Mouse (Mus musculus): Measurements from ENCODE around the gene Wscd2.

Gene Wscd2

GRCm38 (mm10) chr5:113539438-113539837, 49.3 kb downstream of the Wscd2 start:
- no peak for DNase-seq (ENCODE audit: low spot score)

DNA sequence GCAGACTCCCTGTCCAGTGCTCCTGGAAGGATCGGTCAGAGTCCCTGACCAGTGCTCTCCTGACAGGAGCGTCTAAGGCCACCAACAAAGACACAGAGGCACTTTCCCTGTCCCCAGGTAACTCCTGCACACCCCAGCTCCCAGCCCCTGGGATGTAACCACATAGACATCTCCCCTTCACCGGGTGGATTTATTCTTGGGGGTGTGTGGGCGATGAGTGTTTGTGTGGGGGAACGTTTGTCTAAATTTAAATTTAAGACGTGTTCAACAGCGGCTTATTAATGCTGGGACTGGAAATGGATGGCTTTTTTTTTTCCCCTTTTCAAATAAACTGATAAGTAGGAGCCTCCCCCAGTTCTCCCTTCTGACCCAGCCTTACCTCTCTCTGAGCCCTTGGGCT, 49.7 kb downstream of the Wscd2 start:
- DNase-seq (ENCODE audit: low spot score): no peak

DNA sequence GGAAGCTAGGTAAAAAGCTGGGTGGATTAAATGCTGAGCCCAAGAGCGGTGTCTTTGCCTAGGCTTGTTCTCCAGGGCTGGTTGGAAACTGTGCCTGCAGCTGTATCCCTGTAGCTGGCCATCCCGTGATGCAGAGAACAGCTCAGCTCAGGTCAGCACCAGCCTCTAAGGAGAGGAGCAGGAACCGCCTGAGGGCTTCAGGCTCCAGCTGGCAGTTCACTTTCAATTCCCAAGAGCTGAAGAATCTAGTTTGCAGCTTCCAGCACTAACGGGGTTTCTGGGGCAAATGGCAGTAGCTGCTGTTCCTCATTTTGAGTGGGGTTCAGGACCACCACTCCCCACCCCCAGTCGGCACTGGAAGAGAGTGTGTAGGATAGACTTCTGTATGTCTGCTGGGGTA, 51.1 kb downstream of the Wscd2 start:
- DNase-seq (ENCODE audit: low spot score): no peak

- no peak for DNase-seq (ENCODE audit: low spot score)
Measured at GRCm38 (mm10) chr5:113542885-113543476, 52.8 kb downstream of the Wscd2 start.

GRCm38 (mm10) chr5:113547949-113548700, 58.0 kb downstream of the Wscd2 start:
- no peak for DNase-seq (ENCODE audit: low spot score)

DNA sequence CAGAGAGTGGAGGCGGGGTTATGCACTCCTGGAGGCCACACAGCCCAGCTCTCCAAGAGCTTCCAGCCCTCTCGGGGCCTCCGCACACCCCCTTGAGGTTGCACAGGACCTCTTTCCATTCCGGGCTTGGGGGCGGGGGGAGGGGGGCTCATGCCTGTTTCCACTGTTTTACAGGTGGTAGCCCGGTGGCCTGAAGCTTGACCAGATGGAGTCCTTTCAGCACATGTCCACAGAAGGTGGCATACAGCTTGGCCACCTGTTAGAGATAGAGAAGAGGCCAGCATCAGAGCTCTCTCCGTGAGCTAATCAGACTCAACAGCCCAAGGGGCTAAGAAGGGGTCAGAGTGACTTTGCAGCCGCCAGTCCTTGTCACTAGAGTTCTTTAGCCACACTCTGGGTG, 60.1 kb downstream of the Wscd2 start:
- DNase-seq (ENCODE audit: low spot score): no peak

DNA sequence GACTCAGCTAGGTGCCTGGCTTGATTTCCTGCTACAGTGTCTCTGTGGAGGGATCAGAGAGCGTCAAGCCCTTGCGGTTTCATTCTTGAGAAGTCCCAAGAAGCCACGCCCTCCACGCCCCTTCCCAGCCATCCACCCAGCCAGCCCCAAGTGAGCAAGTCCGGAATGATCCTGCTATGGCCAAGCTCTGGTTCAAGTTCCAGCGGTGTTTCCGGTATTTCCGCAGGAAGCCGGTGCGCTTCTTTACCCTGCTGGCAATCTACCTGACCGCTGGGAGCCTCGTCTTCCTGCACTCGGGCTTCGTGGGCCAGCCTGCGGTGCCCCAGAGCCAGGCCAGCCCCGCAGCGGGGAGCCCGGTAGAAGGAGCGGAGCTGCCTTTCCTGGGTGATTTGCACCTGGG, 60.6 kb downstream of the Wscd2 start:
- DNase-seq (ENCODE audit: low spot score): no peak

- DNase-seq (ENCODE audit: low spot score): no peak
Measured at GRCm38 (mm10) chr5:113553402-113553897, 63.3 kb downstream of the Wscd2 start.

DNA sequence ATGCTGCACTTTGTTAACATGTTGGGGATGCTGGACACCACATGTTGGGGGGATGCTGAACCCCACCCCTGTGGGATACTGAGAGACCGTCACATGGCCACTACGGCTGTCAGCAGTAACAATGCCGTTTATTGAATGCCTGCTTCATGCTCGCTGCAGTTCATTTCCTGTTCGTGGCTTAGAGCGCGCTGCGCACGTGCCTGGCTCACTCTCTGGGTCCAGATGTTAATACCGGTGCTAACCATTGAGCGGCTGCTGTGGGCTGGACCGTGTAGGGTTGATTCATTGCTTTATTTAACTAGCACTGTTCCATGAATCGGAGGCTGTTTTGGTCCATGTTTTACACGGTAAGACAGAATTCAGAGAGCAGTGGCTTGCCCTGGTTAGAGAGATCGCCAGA, 64.0 kb downstream of the Wscd2 start:
- DNase-seq (ENCODE audit: low spot score): no peak

GRCm38 (mm10) chr5:113554571-113554970, 64.4 kb downstream of the Wscd2 start:
- DNase-seq (ENCODE audit: low spot score): no peak

DNA sequence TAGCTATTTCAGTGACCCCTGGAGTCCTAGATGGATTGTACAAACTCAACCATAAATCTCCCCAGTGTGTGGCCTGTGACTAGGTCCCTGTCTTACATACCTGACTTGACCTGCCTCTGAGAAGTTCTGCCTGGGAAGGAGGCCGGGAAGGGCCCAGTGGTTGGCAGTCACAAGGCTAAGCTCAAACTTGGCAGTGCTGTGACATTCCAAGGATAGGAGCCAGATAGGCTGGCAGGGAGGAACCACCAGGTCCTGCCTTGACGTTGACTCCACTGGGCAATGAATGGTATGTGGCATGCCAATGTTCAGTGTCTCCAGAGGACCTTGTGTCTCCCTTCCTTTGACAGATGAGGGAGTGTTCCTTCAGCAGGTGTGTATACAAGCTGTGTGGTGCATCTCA, 65.6 kb downstream of the Wscd2 start:
- no peak for DNase-seq (ENCODE audit: low spot score)

GRCm38 (mm10) chr5:113558065-113558464, 67.9 kb downstream of the Wscd2 start:
- DNase-seq (ENCODE audit: low spot score): no peak

GRCm38 (mm10) chr5:113559627-113560026, 69.5 kb downstream of the Wscd2 start:
- no peak for DNase-seq (ENCODE audit: low spot score)

- DNase-seq (ENCODE audit: low spot score): no peak
Measured at GRCm38 (mm10) chr5:113564463-113564862, 74.3 kb downstream of the Wscd2 start.

DNA sequence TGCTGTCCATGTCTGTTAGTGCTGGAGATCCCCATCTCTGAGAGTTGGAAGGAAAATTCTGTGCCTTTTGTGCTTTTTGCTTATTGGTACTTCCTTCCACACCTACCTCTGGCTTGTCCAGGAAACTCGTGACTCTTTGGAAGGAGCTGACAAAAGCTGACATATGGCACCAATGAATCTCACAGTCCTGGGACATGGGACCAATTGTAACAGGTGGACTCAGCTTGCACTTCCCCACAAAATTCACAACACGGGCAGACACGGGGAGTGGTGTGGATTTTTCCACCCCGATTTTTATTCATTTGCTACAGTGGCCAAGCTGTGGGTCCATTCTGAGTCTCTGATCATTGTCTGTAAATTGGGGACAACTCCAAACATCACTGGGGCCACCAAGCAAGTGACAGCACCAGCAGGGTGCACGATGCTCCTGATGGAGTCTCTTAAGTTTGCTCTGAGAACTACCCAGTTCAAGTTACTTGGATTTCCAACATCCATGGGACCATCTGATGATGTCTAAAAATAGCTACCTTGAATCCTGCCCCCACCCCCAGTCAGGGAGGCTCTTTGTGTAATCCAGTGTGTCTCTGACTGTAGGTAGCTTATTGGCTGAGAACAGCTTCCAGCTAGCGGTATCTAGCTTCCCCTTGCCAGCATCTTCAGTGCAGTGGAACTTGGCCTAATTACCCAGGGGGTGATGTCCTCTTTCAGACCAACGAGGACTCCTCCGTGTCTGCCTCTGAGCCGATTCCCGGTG, 75.1 kb downstream of the Wscd2 start:
- DNase-seq (ENCODE audit: low spot score): no peak

GRCm38 (mm10) chr5:113565858-113566257, 75.7 kb downstream of the Wscd2 start:
- no peak for DNase-seq (ENCODE audit: low spot score)

DNA sequence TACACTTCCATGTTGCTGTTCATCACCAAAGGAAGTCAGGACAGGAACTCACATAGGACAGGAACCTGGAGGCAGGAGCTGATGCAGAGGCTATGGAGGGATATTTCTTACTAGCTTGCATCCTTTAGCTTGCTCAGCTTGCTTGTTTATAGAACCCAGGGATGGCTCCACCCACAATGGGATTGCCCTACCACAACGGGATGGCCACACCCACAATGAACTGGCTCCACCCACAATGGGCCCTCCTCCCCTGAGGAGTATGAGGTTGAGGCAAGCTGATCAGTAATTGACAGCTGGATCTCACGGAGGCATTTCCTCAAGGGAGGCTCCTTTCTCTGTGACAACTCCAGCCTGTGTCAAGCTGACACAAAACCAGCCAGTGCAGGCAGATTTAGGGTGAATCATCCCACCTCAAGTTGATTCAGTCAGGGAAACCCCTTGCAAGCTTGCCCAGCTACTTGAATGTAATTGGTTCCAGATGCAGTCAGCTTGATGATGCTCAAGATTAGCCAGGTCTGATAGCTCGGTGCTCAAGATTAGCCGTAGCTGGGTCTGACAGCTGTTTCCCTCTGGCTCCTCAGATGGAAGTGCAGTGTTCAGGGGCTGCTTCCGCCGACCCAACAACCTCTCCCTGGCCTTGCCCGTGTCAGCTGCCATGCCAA, 80.1 kb downstream of the Wscd2 start:
- no peak for DNase-seq (ENCODE audit: low spot score)

DNA sequence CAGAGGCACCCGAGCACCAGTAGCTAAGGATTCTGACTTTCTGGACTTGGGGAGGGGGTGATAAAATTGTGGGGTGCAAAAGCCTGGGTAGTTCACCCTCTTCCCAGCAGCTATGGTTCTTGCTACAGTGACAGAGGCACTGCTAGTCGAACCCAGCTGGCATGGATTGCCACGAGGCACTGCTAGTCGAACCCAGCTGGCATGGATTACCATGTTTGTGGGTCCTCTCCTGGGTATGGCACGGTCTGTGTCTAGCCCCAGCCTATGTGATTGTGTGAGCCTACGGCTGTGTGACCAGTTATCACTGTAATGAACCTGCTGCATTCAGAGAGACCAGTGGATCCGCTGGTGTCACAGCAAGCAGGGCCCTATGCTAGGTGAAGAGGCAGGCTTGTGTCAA, 87.4 kb downstream of the Wscd2 start:
- DNase-seq (ENCODE audit: low spot score): no peak

DNA sequence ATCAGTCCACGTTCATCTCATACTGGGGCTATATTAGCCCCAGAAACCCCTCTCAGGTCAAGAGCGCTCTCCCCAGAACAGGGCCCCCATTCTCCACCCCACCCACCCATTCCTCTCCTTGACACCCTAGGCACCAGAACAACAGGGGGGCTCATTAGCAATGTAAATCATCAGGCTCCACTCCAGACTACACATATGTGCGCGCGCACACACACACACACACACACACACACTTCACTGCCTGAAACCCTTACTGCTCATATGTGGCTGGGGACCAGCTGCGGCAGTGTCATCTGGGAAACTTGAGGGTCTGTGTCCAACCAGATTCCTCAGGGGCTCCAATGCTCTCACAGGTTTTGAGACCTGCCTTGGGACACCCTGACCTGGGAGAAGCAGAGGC, 88.3 kb downstream of the Wscd2 start:
- no peak for DNase-seq (ENCODE audit: low spot score)

- no peak for DNase-seq (ENCODE audit: low spot score)
Measured at GRCm38 (mm10) chr5:113579128-113579527, 89.0 kb downstream of the Wscd2 start.

GRCm38 (mm10) chr5:113580248-113580647, 90.1 kb downstream of the Wscd2 start:
- no peak for DNase-seq (ENCODE audit: low spot score)

DNA sequence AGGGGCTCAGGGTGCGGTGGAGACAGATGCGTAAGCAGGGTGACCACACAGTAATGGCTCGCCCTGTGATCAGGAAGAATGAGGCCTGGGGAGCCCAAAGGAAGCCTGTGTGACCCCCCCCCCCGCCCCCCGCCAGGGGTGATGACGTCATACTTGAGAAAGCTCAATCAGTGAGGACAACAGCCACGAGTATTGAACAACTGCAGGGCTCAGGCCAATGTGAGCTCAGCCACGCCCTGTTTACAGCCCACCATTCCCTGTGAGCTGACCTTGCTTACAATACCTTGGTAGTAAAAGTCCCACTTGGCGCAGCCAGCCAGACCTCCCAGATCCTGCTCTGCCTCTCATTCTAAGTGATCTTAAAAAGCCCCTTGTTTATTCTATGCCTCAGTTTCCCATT, 90.7 kb downstream of the Wscd2 start:
- no peak for DNase-seq (ENCODE audit: low spot score)

Measured in urinary bladder, postnatal 10 days (tissue).